Mouse (Mus musculus) 3T3-L1 (cell line): Measurements from ENCODE around the gene Mylk.

ENCODE experiments used
- DNase-seq: peaks from one replicate; pipeline ENCODE4 v3.0.0-alpha.2; 2015; ENCODE audit warnings: low read depth, low spot score

Mylk gene

DNA sequence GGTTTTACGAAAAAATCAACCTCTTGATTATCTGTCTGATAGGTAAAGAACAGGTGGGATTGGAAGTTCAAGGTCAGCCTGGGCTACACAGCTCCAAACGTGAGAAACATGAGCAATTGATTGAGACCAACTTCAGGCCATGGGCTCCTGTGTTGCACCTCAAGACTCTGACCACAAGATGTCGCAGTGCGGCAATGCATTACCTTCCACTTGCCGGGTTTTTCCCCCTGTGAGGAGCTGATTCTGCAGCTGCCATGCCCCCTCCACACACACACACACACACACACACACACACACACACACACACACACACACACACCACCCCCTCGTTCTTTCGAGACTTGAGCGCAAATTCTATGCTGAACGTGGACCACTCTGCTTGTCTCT, 157.3 kb downstream of the Mylk start:
- DNase-seq = peak; percentile 86

DNA sequence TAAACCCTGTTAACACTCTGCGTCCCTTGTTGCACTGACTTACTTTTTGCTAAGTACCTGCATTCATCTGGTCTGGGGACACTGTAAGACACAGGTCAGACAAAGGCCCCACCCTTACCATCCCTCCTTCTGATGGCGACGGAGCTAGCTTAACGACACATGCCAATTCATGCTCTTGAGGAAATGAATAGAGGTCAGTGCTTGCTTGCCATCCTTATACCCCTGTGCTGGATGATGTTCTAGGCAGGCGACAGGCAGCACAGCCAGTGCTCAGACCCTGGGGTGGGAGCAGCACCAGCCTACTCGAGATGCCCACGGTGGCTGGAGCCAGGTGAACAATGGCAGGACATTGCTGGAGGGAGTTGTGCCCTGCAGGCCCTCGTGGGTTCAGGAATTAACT, 157.8 kb downstream of the Mylk start:
- DNase-seq = no peak

DNA sequence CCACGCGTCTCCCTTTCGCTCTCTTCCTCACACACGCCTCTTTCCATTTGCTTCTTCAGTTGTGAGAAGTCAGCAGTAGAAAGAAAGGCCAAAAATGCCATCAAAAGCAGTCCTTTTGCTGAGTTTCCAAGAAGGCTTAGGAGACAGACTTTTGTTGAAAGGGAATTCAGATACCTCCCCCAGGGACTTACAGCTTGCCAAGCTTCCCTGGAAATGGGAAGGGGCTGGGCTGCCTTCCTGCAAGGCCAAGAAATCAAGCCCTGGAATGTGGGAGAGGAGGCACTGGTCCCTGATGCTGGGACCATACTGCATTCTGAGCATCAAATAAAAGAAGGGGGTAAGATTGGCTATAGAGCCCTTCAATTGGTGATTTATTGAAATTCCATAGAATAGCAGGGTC, 159.9 kb downstream of the Mylk start:
- no peak for DNase-seq

DNA sequence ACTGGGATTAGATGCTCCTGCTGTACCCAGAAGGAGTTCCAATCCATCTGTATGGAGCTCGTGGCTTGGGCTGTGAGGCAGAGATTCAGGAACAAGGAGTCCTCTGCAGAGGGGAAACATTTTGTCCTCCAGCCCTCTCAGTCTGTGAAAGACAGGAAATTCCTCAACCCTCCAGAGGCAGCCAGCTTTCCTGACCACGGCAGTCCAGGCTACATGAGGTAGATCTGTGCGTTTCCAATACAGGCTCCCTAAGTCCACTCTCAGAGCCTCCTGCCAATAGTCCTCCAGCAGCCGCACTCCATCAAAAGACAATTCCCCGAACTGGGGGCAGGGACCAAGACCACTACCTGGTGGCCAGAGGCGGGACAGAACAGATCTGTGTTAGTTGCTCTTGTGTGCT, 164.4 kb downstream of the Mylk start:
- DNase-seq = peak; percentile 64

DNA sequence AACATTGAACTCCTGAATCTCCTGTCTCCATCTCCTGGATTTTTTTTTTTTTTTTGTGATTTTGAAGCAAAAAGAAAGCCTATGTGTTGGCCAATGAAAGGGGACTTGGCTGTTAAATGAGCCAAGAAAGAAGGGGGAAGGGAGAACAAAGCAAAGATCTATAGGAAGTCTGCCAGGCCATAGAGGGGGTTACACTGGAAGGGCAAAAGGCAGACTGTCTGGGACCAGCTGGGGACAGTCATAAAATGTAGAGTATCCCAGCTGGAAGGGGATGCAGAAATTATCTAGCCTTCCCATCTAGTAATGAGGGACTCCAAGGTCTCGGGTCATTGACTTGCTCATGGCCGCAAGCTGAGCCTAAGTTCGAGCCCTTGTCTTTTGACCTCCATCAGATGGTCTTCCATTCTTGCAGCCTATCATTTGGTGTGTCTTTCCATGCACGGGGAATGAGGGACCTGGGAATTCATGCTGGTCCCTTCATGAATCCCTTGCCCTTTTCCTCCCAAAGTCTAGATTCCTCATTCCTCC, 172.4 kb downstream of the Mylk start:
- DNase-seq = no peak

DNA sequence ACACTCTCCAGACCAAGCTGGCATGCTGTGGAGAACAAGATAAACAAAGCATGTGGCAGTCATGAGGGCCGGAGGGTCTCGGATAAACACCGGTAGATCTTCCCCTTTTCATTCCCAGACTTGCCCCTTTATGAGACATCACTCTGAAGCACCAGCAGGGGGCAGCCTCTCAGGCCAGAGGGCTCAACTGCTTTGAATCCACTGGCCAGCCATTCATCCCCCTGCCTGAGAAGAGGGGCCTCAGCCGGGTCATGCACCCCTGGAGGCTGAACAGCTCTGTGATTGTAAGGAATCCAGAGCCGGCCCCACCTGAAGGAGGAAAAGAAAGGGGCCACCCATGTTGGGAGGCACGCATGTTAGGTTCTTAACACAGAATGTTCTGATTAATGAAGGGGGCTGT, 175.2 kb downstream of the Mylk start:
- peak; percentile 70 for DNase-seq

DNA sequence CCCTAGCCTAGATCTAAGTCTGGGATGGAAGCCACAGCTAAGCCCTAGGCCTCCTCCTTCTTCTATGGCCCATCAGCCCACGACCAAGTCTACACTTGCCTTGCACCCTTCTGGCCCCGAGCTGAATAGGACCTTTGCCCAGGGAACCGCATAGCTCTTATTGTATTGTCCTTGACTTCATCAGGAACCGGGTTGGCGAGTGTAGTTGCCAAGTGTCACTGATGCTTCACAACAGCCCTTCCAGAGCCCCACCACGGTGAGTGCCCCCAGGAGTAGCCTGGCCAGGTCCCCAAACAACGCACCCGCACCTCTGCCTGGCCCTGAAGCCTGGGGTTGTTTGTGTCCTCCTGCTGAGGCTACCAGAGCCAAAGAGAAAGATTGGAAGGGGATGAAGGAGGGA, 175.9 kb downstream of the Mylk start:
- DNase-seq = no peak

DNA sequence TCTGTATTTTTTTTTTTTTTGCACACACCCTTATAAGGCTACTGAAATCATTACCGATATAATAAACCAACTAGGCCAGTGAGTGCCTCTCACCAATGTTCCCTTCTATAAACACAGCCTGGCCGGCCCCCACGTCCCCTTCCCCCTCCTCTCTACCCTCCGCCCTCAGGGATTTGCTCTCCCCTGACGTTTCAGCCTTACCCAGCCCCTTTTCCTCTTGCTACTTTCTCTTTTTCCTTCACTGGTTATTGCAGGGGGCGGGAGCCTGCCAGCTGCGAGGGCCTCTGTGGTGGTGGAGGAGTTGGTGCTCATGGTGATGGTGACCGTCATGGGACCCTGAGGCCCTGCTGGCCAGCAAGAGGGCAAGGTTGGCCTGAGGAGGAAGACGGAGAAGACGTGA, 176.3 kb downstream of the Mylk start:
- no peak for DNase-seq

DNA sequence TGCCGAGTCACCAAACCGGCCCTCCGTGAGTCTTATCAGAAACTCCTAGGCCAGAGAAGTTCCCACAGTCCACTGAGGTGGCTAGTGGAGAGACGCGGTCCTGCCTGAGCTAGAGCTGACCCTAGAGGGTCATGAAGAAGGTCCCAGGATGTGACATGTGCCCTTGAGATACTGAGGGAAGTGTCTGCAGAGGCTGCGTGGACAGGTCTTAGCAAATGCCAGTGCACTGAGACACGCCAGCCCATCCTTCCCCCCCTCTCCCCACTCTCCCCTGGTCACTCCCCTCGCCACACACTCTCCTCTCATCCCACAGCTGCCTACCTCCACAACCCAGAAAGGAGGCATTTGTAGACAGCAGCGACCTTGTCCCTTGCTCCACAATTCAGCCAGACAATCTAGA, 178.6 kb downstream of the Mylk start:
- DNase-seq = no peak

DNA sequence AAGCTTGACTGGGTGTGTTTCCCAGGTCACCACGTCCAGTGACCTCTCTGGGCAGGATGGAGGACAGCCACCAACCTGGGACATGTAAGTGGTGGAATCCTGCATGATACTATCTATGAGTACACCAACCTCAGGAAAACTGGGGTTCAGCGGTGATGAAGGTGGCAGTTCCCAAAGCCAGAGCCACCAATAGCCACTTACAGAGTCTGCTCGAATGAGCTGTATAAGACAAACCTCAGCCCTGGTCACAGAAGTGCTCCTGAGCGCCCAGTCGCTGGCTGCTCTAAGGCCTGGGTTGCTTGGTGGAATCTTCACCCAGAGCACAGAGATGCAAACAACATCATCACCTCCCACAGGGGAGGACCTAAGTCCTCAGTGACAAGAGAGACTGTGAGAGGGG, 179.3 kb downstream of the Mylk start:
- DNase-seq = no peak

DNA sequence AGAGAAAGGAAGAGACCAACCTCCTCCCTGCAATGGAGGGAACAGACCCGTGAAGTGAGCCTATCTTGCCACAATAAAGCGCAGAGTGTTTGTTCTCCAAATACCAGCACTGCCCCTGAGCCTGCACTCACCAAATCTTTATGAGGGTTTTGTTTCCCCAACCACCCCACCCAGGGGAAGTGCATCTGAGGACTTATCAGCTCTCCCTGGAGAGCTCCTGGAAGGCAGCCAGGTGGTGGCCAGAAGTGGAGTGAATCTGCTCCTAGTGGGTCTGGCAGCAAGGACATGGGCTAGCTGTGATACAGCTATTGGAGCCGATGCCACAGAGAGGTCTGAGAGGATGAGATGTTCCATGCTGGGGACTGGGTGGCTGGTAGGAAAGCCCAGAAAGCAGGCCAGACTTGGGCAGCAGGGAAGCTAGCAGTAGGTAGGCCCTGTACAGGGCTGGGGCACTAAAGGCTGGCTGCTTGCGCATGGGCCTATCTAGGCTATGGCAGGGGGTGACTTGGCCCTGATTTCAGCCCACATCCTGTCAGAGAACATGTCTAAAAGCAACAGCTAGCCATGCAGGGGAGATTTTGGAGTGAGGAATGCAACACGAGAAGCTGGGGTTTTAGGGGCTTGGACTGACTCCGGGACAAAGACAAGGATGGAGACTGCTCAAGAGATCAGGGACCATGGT, 180.1 kb downstream of the Mylk start:
- DNase-seq = peak; percentile 77

DNA sequence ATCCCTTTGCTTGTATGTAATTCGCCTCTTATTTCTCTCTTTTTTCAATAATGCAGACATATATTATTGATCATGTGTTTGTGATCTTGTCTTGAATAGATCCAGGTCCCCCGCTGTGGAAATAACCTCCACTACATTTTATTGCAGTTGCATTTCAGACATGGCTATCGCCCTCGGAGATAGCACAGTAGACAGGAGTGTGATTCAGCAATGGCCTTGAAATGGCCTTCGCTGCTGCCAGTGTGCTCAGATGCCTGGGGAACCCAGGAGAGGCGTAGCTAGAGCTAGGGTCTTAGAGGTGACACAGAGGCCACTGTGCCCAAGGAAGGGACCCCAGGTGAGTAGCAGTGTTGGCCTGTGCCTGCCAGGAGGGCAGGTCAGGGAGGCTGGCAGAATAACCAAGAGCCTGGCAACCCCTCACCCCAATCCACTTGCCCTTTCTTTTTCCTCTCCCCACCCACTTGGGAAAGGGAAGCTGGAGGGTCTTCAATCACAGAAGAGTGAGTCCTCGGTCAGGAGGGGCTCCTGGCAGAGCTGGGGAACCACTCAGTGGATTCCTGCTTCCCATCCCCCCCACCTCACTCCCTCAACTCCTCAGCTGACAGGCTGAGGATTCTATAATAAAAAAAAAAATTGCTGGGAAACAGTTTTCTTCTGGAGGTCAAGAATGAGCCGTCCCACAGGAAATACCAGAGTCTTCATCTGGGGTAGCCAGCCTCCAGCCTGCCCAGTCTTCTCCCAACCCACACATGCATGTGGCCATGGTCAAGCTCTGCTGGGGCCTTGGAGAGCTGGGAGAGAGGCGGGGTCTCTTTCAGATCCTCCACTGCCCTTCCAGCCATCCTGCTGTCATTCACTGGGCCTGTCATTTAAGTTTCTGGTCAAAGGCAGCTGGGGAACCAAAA, 181.8 kb downstream of the Mylk start:
- DNase-seq = peak; percentile 72

DNA sequence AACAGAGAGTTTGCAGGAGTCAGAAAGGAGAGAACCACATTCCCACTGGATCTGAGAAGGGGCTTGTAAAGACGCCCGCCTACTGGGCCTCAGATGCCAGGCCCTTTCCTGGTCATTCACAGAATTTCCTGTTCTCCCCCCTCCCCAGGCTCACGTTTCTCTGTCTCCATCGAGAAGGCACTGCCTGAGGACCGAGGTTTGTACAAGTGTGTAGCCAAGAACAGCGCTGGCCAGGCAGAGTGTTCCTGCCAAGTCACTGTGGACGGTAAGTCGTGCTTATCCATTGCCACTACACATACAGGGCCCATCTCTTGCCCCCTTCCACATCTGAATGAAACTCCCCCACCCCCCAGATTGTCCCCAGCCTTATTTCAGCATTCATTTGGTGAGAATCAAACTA, 184.7 kb downstream of the Mylk start:
- no peak for DNase-seq

DNA sequence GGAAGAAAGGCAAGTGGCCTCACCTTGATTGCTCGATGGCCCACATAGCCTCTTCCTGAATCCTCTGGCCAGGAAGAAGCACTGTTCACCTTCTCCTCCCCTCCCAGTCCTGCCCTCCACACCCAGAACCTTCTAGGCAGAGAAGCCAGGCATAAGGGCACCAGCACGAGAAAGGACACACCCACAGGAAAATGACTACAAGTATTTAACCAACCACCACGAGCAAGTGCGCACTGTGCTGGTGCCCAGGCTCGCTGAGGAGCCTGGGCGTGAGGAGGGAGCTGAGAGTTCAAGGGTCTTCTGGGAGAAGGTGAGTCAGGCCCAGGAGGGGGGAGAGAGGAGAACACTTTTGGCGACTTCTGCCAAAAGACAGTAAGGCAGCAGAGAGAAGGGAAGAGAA, 185.1 kb downstream of the Mylk start:
- DNase-seq = no peak

DNA sequence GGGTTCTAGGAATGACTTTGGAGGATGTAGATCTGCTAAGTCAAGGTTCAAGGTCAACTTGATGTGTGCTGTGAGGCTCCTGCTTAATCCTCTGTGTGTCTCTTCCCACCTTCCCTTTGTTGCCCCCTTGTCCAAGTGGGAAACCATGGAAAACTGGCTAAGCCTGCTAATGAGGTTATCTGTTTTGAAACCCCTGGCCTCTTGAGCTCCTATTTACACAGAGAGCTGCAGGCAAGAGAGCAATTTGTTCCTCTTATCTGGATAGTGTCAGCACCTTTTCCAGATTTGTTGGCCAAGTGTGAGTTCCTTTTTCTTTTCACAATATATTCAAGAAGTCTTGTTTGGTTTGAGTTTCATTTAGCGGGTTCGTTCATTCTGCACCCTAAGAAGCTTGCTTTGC, 186.3 kb downstream of the Mylk start:
- DNase-seq = no peak

DNA sequence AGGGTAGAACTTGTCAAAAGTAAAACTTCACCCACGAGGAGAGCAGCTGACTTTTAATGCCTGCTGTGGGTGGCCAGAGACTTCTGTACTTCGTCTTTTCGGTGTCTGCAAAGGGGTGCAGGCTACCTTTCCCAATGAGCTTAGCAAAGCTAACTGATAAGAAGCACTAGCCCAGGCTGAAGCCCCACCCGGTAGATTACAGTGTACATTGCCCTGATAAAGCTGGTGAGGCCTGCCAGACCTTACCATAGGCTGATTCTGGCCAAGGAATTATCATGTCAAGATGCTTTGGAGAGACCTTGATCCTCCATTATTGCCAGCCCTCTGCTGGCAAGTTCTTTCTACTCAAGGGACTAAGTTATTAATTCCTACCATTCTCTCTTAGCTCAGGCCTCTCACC, 188.2 kb downstream of the Mylk start:
- DNase-seq = no peak

DNA sequence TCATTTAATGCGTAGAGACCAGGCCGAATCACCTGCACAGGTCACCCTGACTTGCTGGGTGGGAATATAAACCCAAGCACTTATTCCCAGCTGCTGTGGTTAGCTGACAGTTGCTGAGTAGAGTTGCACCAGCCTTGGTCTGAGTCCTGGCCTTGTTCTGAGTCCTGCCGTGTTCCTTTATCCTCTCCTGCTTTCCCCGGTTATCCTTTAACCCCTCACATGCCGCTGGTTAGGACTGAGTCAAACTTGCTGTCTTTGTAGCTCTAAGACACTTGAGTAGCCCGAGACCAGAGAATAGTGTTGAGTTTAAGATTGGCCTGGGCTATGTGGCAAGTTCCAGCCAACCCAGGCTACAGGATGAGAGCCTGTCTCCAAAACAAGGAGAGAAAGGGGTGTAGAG, 189.5 kb downstream of the Mylk start:
- no peak for DNase-seq

DNA sequence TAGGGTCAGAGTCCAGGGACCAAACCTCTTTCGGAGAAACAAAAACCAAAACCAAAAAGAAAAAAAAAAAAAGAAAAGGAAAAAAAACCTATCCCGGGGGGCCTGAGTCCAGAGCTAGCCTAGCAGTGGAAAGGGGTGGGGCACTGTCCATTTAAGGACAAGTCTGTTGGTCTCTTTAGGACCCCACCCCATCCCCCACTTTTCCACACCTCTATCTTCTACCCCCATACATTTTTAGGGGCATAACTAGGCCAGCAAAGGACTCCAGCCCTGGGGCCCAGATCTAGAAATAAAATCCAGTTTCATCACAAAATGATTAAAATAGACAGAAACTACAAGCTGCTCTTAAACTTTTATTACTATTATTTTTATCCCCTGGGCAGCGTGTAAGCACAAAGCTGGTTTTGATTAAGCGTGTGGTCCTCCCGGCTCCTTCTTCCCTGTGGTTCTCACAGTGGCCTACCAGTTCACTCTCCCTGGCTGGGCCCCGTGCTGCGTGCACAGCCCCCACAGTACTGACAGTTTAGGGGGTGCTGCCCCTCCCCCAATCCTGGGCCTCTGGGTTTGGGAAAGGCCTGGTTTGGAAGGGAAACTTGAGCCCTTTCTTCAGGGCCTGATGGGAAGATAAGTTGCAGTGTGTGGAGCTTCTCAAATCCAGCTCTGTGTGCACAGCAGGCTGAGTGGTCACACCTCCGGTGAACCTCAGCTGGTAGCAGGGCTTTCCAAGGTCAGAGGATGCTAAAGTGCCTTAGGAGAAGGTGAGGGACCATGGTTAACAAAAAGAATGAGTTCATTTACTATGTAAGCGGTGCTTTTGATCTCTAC, 190.7 kb downstream of the Mylk start:
- peak; percentile 67 for DNase-seq

DNA sequence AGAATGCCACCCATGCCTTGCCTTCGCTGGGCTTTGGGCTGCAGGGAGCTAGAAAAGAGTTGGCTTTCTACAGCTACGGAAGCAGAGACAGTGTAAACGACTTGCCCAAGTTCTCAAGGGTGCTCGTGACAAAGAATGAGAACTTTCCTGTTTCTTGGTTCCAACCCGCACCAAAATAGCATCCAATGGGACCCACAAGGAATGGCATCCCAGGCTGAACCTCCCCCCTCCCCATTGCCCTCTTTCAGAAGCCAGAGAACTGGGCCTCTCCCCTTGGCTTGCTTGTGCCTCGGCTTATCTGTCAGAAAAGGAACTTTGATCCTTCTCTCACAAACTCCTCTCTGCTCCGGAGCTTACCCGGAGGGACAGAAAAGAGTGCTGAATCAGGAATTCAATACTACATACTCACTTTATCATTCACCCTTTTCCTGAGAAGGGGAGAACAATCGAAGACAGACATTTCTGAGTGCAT, 191.4 kb downstream of the Mylk start:
- no peak for DNase-seq

DNA sequence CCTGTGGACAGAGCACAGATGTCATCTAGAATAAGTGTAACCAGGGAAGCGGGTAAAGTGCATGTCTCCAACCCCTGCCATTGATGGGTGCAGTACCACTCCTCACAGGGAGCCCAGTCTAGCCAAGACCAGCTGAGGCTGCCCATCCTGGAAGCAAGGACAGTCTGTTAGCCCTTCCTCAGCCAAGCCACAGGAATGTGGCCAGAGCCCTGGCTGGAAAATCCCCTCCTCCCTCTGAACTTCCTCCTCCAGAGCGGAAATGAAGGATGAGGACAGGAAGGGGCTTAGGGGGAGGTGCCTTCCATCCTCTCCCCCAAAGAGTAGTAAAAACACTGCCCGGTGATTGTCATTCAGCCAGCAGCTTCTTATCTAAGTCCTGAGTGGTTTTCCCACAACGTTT, 192.6 kb downstream of the Mylk start:
- peak; percentile 96 for DNase-seq

DNA sequence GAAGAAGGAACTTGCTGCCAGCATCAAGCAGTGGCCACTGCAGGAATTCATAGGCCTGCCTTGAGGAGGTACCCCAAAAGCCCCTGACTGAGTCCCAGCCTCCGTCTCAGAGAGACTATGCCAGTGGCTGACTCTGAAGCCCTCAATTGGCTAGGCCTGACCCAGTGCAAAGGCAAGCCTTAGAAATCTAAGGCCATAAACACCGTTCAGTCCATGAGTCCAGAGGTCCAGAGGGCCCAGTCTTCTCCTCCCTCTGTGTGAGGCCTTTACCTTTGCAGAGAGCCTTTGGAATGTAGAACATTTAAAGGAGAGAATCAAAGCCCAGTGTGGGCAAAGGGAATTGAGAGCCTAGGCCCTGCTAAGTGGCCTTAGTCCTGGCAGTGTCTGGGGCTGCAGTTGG, 193.2 kb downstream of the Mylk start:
- DNase-seq = no peak

DNA sequence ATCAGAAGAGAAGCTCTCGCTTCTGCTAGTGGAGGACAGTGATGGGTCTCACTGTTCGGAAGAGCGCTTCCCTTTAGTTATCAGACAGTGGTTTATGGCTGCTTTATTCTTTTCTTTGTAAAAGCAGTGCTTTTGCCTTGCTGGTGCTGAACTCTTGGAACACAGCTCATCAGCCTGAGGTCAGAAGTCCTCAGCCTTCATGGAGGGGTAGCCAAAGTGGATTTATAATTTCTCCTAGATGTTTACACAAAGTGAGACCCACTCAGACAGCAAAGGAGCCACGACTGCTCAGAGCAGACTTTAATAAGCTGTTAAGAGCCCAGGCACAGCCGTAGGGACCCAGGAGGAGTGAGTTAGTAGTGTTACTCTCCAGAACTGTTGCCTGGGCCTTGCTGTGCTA, 194.9 kb downstream of the Mylk start:
- DNase-seq = no peak
